Mouse (Mus musculus) embryonic facial prominence, embryonic 11.5 days (tissue): ENCODE data around the gene Tmprss4. TPM values are rescaled to one million over a fixed set of nuclear protein-coding genes. Genes with fewer than 3 reads are reported as not detected.

Experiments
- ATAC-seq: fragments of 200-750 bp; cut with Nextera tagmentation; replicated peaks from 2 replicates; pipeline ENCODE4 v1.8.0; 2017; ENCODE audit warnings: low read depth; ENCODE audit not compliant: insufficient number of reproducible peaks, low FRiP score, low TSS enrichment
- DNase-seq: peaks from one replicate; pipeline ENCODE4 v3.0.0-alpha.2; 2015; ENCODE audit warnings: low spot score
- H3K27ac ChIP-seq: fragments of 300-500 bp; sonication (generic); replicated peaks from 2 replicates; pipeline ENCODE4 v1.5.1; 2014; ENCODE audit warnings: mild to moderate bottlenecking, low read depth, low read length, control low read depth
- H3K27me3 ChIP-seq: fragments of 300-500 bp; sonication (generic); 2 replicates; pipeline ENCODE4 v1.6.1; 2014; ENCODE audit warnings: mild to moderate bottlenecking, low read length, moderate library complexity, mixed read lengths; ENCODE audit not compliant: control insufficient read depth, insufficient read depth
- H3K36me3 ChIP-seq: fragments of 300-500 bp; sonication (generic); replicated peaks from 2 replicates; pipeline ENCODE4 v1.6.1; 2014; ENCODE audit warnings: low read depth, mild to moderate bottlenecking, low read length, moderate library complexity, mixed read lengths; ENCODE audit not compliant: control insufficient read depth, insufficient read depth
- H3K4me1 ChIP-seq: fragments of 300-500 bp; sonication (generic); 2 replicates; pipeline ENCODE4 v1.6.1; 2014; ENCODE audit warnings: low read length, mixed read lengths; ENCODE audit not compliant: control insufficient read depth, insufficient read depth
- H3K4me2 ChIP-seq: fragments of 300-500 bp; sonication (generic); 2 replicates; pipeline ENCODE4 v1.6.1; 2014; ENCODE audit warnings: low read depth, mild to moderate bottlenecking, control low read depth, low read length, moderate library complexity
- H3K4me3 ChIP-seq: fragments of 300-500 bp; sonication (generic); 2 replicates; pipeline ENCODE4 v1.5.1; 2014; ENCODE audit warnings: low read depth, low read length, control low read depth
- H3K9ac ChIP-seq: fragments of 300-500 bp; sonication (generic); replicated peaks from 2 replicates; pipeline ENCODE4 v1.6.1; 2014; ENCODE audit warnings: mild to moderate bottlenecking, control low read depth, low read length
- H3K9me3 ChIP-seq: fragments of 300-500 bp; sonication (generic); replicated peaks from 2 replicates; pipeline ENCODE4 v1.6.1; 2016; ENCODE audit warnings: mild to moderate bottlenecking, low read length, inconsistent platforms, mixed read lengths; ENCODE audit not compliant: control insufficient read depth
- WGBS: fragments of 180-500 bp; shearing (Covaris S2); extraction: QIAGEN DNeasy Blood & Tissue Kit; methylation state at CpG from one replicate; pipeline ENCODE4 v1.1.7; 2014; 5-methylcytosine and 5-hydroxymethylcytosine counted together
- polyA plus RNA-seq: library from polyadenylated mRNA; unstranded; fragments of >200 nt; fragmentation: Nextera tagmentation; extraction: Ambion mirVana; gene quantifications from 2 replicates; pipeline ENCODE4 v1.2.1, GENCODE M21; 2014

The Tmprss4 gene
- 0.35 TPM in 1 of 2 replicates, not detected in the other for polyA plus RNA-seq

GRCm38 (mm10) chr9:45203797-45204410, at the start of gene Tmprss4:
Gene Tmprss4, minus strand, starts transcription at chr9:45204092.
- WGBS = 75% methylated on average over 8 of the region's 8 CpGs
- no peaks in the 10 kb centered on the region for H3K4me1 ChIP-seq
- H3K9me3 ChIP-seq = no peaks in the 10 kb centered on the region
- DNase-seq (peak; percentile 6), ATAC-seq (no peak)
- no peak within 1 kb of the TSS for H3K4me2 ChIP-seq
- H3K27me3 ChIP-seq = no peaks in the 10 kb centered on the region
- no peak within 1 kb of the TSS for H3K9ac ChIP-seq
- H3K4me3 ChIP-seq = no peak within 1 kb of the TSS
- H3K36me3 ChIP-seq = no peaks in the 10 kb centered on the region
- H3K27ac ChIP-seq = no peak within 1 kb of the TSS

- no peak overlapping the region for H3K4me3 ChIP-seq
- 75% methylated on average over 6 of the region's 6 CpGs for WGBS
- no peak overlapping the region for H3K27ac ChIP-seq
- ATAC-seq = no peak
- H3K9ac ChIP-seq = no peak overlapping the region
- no peak overlapping the region for H3K4me2 ChIP-seq
- H3K4me1 ChIP-seq = no peaks in the 10 kb centered on the region
- no peak for DNase-seq
- H3K36me3 ChIP-seq = no peaks in the 10 kb centered on the region
- H3K9me3 ChIP-seq = no peaks in the 10 kb centered on the region
- H3K27me3 ChIP-seq = no peaks in the 10 kb centered on the region
These were observed 48.5 kb upstream of the Tmprss4 start for GRCm38 (mm10) chr9:45252395-45252794.

GRCm38 (mm10) chr9:45251990-45252389, 48.1 kb upstream of the Tmprss4 start:
- Histone ChIP-seq H3K9me3 (no peaks in the 10 kb centered on the region), H3K27ac (no peak overlapping the region), H3K4me1 (no peaks in the 10 kb centered on the region), H3K36me3 (no peaks in the 10 kb centered on the region), H3K27me3 (no peaks in the 10 kb centered on the region), H3K4me2 (no peak overlapping the region), H3K9ac (no peak overlapping the region), H3K4me3 (no peak overlapping the region)
- 82% methylated on average over 4 of the region's 4 CpGs for WGBS
- DNase-seq = no peak
- ATAC-seq = no peak

- H3K4me2 ChIP-seq = no peak overlapping the region
- no peak overlapping the region for H3K9ac ChIP-seq
- no peak overlapping the region for H3K27ac ChIP-seq
- DNase-seq (no peak), ATAC-seq (no peak)
- WGBS = 70% methylated on average over 3 of the region's 3 CpGs
- no peaks in the 10 kb centered on the region for H3K9me3 ChIP-seq
- no peaks in the 10 kb centered on the region for H3K4me1 ChIP-seq
- H3K4me3 ChIP-seq = no peak overlapping the region
- H3K36me3 ChIP-seq = no peaks in the 10 kb centered on the region
- no peaks in the 10 kb centered on the region for H3K27me3 ChIP-seq
These were observed 47.4 kb upstream of the Tmprss4 start for GRCm38 (mm10) chr9:45251281-45251680.

GRCm38 (mm10) chr9:45250306-45250705, 46.4 kb upstream of the Tmprss4 start:
- Histone ChIP-seq H3K9me3 (no peaks in the 10 kb centered on the region), H3K4me1 (no peaks in the 10 kb centered on the region), H3K4me3 (no peak overlapping the region), H3K9ac (no peak overlapping the region), H3K27ac (no peak overlapping the region), H3K4me2 (no peak overlapping the region), H3K27me3 (no peaks in the 10 kb centered on the region), H3K36me3 (no peaks in the 10 kb centered on the region)
- no peak for DNase-seq
- WGBS = 90% methylated on average over 7 of the region's 7 CpGs
- ATAC-seq = no peak

- Histone ChIP-seq H3K4me3 (no peak overlapping the region), H3K27me3 (no peaks in the 10 kb centered on the region), H3K9ac (no peak overlapping the region), H3K4me1 (no peaks in the 10 kb centered on the region), H3K9me3 (no peaks in the 10 kb centered on the region), H3K27ac (no peak overlapping the region), H3K4me2 (no peak overlapping the region), H3K36me3 (no peaks in the 10 kb centered on the region)
- ATAC-seq (no peak), DNase-seq (no peak)
- 69% methylated on average over 2 of the region's 2 CpGs for WGBS
These were observed 43.6 kb upstream of the Tmprss4 start for GRCm38 (mm10) chr9:45247536-45247935.

- ATAC-seq = no peak
- Histone ChIP-seq H3K36me3 (no peaks in the 10 kb centered on the region), H3K4me3 (no peak overlapping the region), H3K27me3 (no peaks in the 10 kb centered on the region), H3K9ac (no peak overlapping the region), H3K4me2 (no peak overlapping the region), H3K9me3 (no peaks in the 10 kb centered on the region), H3K4me1 (no peaks in the 10 kb centered on the region), H3K27ac (no peak overlapping the region)
- 87% methylated on average over 6 of the region's 6 CpGs for WGBS
- DNase-seq = no peak
These were observed 42.2 kb upstream of the Tmprss4 start for GRCm38 (mm10) chr9:45246060-45246459.

GRCm38 (mm10) chr9:45245432-45245831, 41.5 kb upstream of the Tmprss4 start:
- no peaks in the 10 kb centered on the region for H3K27me3 ChIP-seq
- no peak overlapping the region for H3K4me3 ChIP-seq
- H3K27ac ChIP-seq = no peak overlapping the region
- WGBS = 83% methylated on average over 1 of the region's 1 CpGs
- H3K9ac ChIP-seq = no peak overlapping the region
- no peaks in the 10 kb centered on the region for H3K4me1 ChIP-seq
- DNase-seq (no peak), ATAC-seq (no peak)
- no peaks in the 10 kb centered on the region for H3K9me3 ChIP-seq
- H3K4me2 ChIP-seq = no peak overlapping the region
- H3K36me3 ChIP-seq = no peaks in the 10 kb centered on the region
